ENCODE assay signal across 2 mouse cellular contexts in the genomic region with DNA sequence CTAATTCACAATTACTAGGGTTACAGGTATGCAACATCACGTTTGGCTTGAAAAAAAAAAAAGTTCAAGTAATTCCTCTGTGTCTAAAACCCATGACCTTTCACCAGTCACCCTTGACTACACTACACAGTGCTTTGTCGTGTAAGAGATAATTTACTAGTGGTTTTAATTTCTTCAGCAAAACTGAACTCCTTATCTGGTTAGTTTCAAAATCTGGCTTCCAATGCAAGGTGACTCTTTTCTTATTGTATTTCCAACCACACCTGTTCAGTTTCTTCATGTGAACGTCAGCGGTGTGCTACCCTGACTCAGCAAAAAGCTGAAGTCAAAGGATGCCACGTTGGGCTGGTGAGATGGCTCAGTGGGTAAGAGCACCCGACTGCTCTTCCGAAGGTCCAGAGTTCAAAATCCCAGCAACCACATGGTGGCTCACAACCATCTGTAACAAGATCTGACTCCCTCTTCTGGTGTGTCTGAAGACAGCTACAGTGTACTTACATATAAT.
TF ChIP-seq lines count a peak whose summit lies in the region.

No protein-coding gene starts in this region.

TF ChIP-seq in CH12.LX, 34 proteins besides CTCF, POLR2A, EP300 and RAD21:
- peak; percentile 67; the same call in 1 of the 2 replicates for TF ChIP-seq MAFK (IDR thresholded peaks at IDR 0.05; ENCODE audit: insufficient replicate concordance, low read length)

TF ChIP-seq in ES-E14, 5 proteins besides CTCF, POLR2A, EP300 and RAD21:
- peak; percentile 79 for TF ChIP-seq MAFK (IDR thresholded peaks at IDR 0.05; ENCODE audit: insufficient read depth, low read depth, low read length)
